ENCODE assay signal across 29 mouse cellular contexts in genomic region chr9:115446681-115447080, GRCm38 (mm10).
DNase-seq lines count a peak whose midpoint lies in the region; ATAC-seq and TF ChIP-seq lines count a peak whose summit lies in the region.
"Had no signal": no experiment of that assay in that cellular context is flagged by ENCODE, and none has a peak within 500 bp of the region (broad histone marks: within the 10 kb centered on the region; RNA-seq: fewer than 3 reads in every experiment).

No protein-coding gene starts in this region.

- no peak for DNase-seq in ES-E14 (ENCODE audit: low read depth, low spot score)
- DNase-seq in brain, adult 2 months (ENCODE audit: low read depth, low spot score) = peak; percentile 4
- no peak for DNase-seq in lung, adult 2 months
- DNase-seq in kidney, adult 18-20 months = no peak
- no peak for DNase-seq in layer of hippocampus, adult 8-10 months (ENCODE audit: low spot score in 2 of 2)
- no peak for DNase-seq in thymus, postnatal 36 days
- DNase-seq: B cell, adult 2 months; cerebellum, adult 11 months; cerebellum, adult 2 months; cerebellum, adult 9-11 months; cerebellum, postnatal 25 days; embryo, embryonic 11 days; gastrocnemius, adult 2 months; gastrocnemius, postnatal 25 days; heart, adult 2 months; heart, postnatal 14 days had no signal

- TF ChIP-seq POLR2A in lung, adult 2 months (IDR thresholded peaks at IDR 0.05; ENCODE audit: borderline replicate concordance, extremely low read depth, low read depth, low read length) = no peak

- WGBS in lung, adult 2 months = 78% methylated on average over 11 of the region's 11 CpGs

- H3K4me1 ChIP-seq in E14TG2a.4 (replicated peaks; ENCODE audit: low read depth, low read length) (peaks cover 36% of the 10 kb centered on the region), ES-E14 (ENCODE audit: control insufficient read depth in 2 of 2, insufficient read depth in 2 of 2, low read length in 2 of 2, poor library complexity in 1 of 2) (peaks cover 3 to 13% of the 10 kb centered on the region in 2 experiments; a peak in 2 of 4 replicates)
- H3K4me1 ChIP-seq in lung, adult 2 months (ENCODE audit: control insufficient read depth, insufficient read depth, low read length) = no peaks in the 10 kb centered on the region
- H3K4me1 ChIP-seq: forebrain, embryonic 10.5 days; forebrain, embryonic 13.5 days; heart, embryonic 10.5 days; heart, embryonic 13.5 days; hindbrain, embryonic 12.5 days; hindbrain, embryonic 15.5 days had no signal

- H3K4me3 ChIP-seq in E14TG2a.4 (replicated peaks; ENCODE audit: low read length) = peak overlapping the region; percentile 62
- H3K4me3 ChIP-seq in ES-E14 (ENCODE audit: insufficient read depth in 1 of 2, low read depth in 1 of 2, low read length in 2 of 2, poor library complexity in 1 of 2, severe bottlenecking in 1 of 2) = peak overlapping the region; percentile 28 to 49
- H3K4me3 ChIP-seq in lung, adult 2 months (replicated peaks; ENCODE audit: extremely low read depth, low read depth, low read length) = no peak overlapping the region
- H3K4me3 ChIP-seq: forebrain, embryonic 10.5 days; forebrain, embryonic 13.5 days; gastrocnemius, adult 2 months; heart, adult 2 months; heart, embryonic 10.5 days; heart, embryonic 13.5 days; hindbrain, embryonic 12.5 days; hindbrain, embryonic 15.5 days had no signal

- H3K9me3 ChIP-seq in E14TG2a.4 (ENCODE audit: low read length) = no peaks in the 10 kb centered on the region
- H3K9me3 ChIP-seq in ES-E14 (ENCODE audit: control insufficient read depth, insufficient read depth, low read depth, low read length) = no peaks in the 10 kb centered on the region
- H3K9me3 ChIP-seq: forebrain, embryonic 10.5 days; heart, embryonic 10.5 days; heart, embryonic 13.5 days; hindbrain, embryonic 15.5 days had no signal

- TF ChIP-seq CTCF in E14TG2a.4 (conservative IDR thresholded peaks at IDR 0.05; ENCODE audit: low read length) = no peak
- TF ChIP-seq CTCF in lung, adult 2 months (IDR thresholded peaks at IDR 0.05; ENCODE audit: insufficient read depth, low read length) = no peak

- no peaks in the 10 kb centered on the region for H3K36me3 ChIP-seq in E14TG2a.4 (ENCODE audit: insufficient read depth, low read length)
- H3K36me3 ChIP-seq in ES-E14 (ENCODE audit: control insufficient read depth, insufficient read depth, low read length, poor library complexity, severe bottlenecking) = no peaks in the 10 kb centered on the region
- H3K36me3 ChIP-seq: forebrain, embryonic 10.5 days; G1E; heart, embryonic 10.5 days; heart, embryonic 13.5 days; hindbrain, embryonic 12.5 days; hindbrain, embryonic 15.5 days had no signal

- no peak overlapping the region for H3K9ac ChIP-seq in ES-E14 (ENCODE audit: insufficient read depth, low read depth, low read length, poor library complexity, severe bottlenecking)
- H3K9ac ChIP-seq: forebrain, embryonic 13.5 days; heart, embryonic 13.5 days; hindbrain, embryonic 12.5 days; hindbrain, embryonic 15.5 days had no signal

- in situ Hi-C loops in ES-E14 (cut with MboI; ENCODE audit: low sequenced_read_pairs in 2 of 2, unreplicated experiment in 2 of 2) = no loop called here

- no peak overlapping the region for H3K27ac ChIP-seq in ES-E14 (ENCODE audit: insufficient read depth, low read depth, low read length, poor library complexity, severe bottlenecking)
- H3K27ac ChIP-seq: forebrain, embryonic 10.5 days; forebrain, embryonic 13.5 days; gastrocnemius, adult 2 months; heart, adult 2 months; heart, embryonic 10.5 days; heart, embryonic 13.5 days; hindbrain, embryonic 12.5 days; hindbrain, embryonic 15.5 days had no signal

- ATAC-seq in granulocyte monocyte progenitor cell, adult 5-6 weeks (replicated peaks; ENCODE audit: poor library complexity, severe bottlenecking) = peak; percentile 33
- ATAC-seq: forebrain, embryonic 13.5 days; forebrain, embryonic 16.5 days; intestine, postnatal 0 days; Patski had no signal

- H3K27me3 ChIP-seq in E14TG2a.4 (ENCODE audit: insufficient read depth, low read length) = no peaks in the 10 kb centered on the region
- H3K27me3 ChIP-seq: CH12.LX; forebrain, embryonic 13.5 days; heart, embryonic 13.5 days; hindbrain, embryonic 12.5 days; hindbrain, embryonic 15.5 days; Patski had no signal

TF ChIP-seq in ES-E14, 5 proteins besides CTCF, POLR2A, EP300 and RAD21:
- TF ChIP-seq CHD2 (IDR thresholded peaks at IDR 0.05; ENCODE audit: low read depth, low read length) (no peak), MAFK (IDR thresholded peaks at IDR 0.05; ENCODE audit: insufficient read depth, low read depth, low read length) (no peak), ZC3H11A (IDR thresholded peaks at IDR 0.05; ENCODE audit: borderline replicate concordance, low read depth, low read length) (no peak), ZNF384 (IDR thresholded peaks at IDR 0.05; ENCODE audit: low read depth, low read length) (no peak), HCFC1 (IDR thresholded peaks at IDR 0.05; ENCODE audit: borderline replicate concordance, insufficient read depth, low read length) (no peak)
